Mouse (Mus musculus): Measurements from ENCODE around the gene Gm38655.

GRCm38 (mm10) chr17:25162161-25162560 is 13.1 kb downstream of the Gm38655 start, which contains the start of gene Ccdc154:
- TF ChIP-seq POLR2A (IDR thresholded peaks at IDR 0.05; ENCODE audit: insufficient read depth, low read length) = no peak
- no peak for TF ChIP-seq CTCF (IDR thresholded peaks at IDR 0.05; ENCODE audit: low read depth, low read length)
- no peak for TF ChIP-seq EP300 (IDR thresholded peaks at IDR 0.05; ENCODE audit: insufficient read depth, low read depth, low read length)
